ENCODE assay signal across 8 mouse cellular contexts in genomic region chr9:65267742-65268515, GRCm38 (mm10). TPM values are rescaled to one million over a fixed set of nuclear protein-coding genes. Genes with fewer than 3 reads are reported as not detected.
A peak's percentile ranks its signal among the peaks of the same experiment; 100 is the strongest.
DNase-seq lines count a peak whose midpoint lies in the region; ATAC-seq lines count a peak whose summit lies in the region.

No protein-coding gene starts in this region.

- H3K4me3 ChIP-seq in forebrain, embryonic 13.5 days = no peak overlapping the region
- H3K4me3 ChIP-seq in kidney, embryonic 14.5 days (ENCODE audit: low read length) = no peak overlapping the region
- H3K4me3 ChIP-seq in limb, embryonic 12.5 days (replicated peaks) = no peak overlapping the region
- no peak overlapping the region for H3K4me3 ChIP-seq in stomach, embryonic 16.5 days (replicated peaks; ENCODE audit: low read length)

- H3K4me2 ChIP-seq in forebrain, embryonic 13.5 days = peak overlapping the region; percentile 36
- H3K4me2 ChIP-seq in kidney, embryonic 14.5 days (replicated peaks; ENCODE audit: low read depth, low read length) = no peak overlapping the region
- H3K4me2 ChIP-seq in limb, embryonic 12.5 days = no peak overlapping the region
- H3K4me2 ChIP-seq in stomach, embryonic 16.5 days (ENCODE audit: low read depth, low read length) = no peak overlapping the region

- H3K9ac ChIP-seq in forebrain, embryonic 13.5 days = peak overlapping the region; percentile 1; the same call in 1 of the 2 replicates
- H3K9ac ChIP-seq in kidney, embryonic 14.5 days (ENCODE audit: low read depth, low read length) = no peak overlapping the region
- no peak overlapping the region for H3K9ac ChIP-seq in limb, embryonic 12.5 days (replicated peaks)
- peak overlapping the region; percentile 9; the same call in 1 of the 2 replicates for H3K9ac ChIP-seq in stomach, embryonic 16.5 days (ENCODE audit: low read length)

- peak; percentile 98 for ATAC-seq in forebrain, embryonic 13.5 days
- peak; percentile 75; the same call in 1 of the 2 replicates for ATAC-seq in kidney, embryonic 14.5 days (ENCODE audit: low FRiP score, low TSS enrichment)
- ATAC-seq in limb, embryonic 12.5 days (ENCODE audit: insufficient number of reproducible peaks, insufficient read depth, low FRiP score, low TSS enrichment, low read depth) = no peak
- peak; percentile 72; the same call in 1 of the 2 replicates for ATAC-seq in stomach, embryonic 16.5 days (ENCODE audit: insufficient read depth, low FRiP score)

- H3K9me3 ChIP-seq in forebrain, embryonic 13.5 days (replicated peaks) = no peaks in the 10 kb centered on the region
- no peaks in the 10 kb centered on the region for H3K9me3 ChIP-seq in kidney, embryonic 14.5 days (ENCODE audit: control insufficient read depth, low read length)
- H3K9me3 ChIP-seq in limb, embryonic 12.5 days = no peaks in the 10 kb centered on the region
- H3K9me3 ChIP-seq in stomach, embryonic 16.5 days (replicated peaks; ENCODE audit: control insufficient read depth, low read length) = no peaks in the 10 kb centered on the region

- H3K36me3 ChIP-seq in forebrain, embryonic 13.5 days (ENCODE audit: poor library complexity, severe bottlenecking) = no peaks in the 10 kb centered on the region
- H3K36me3 ChIP-seq in kidney, embryonic 14.5 days (ENCODE audit: control insufficient read depth, insufficient read depth, low read length) = no peaks in the 10 kb centered on the region
- H3K36me3 ChIP-seq in limb, embryonic 12.5 days = no peaks in the 10 kb centered on the region
- H3K36me3 ChIP-seq in stomach, embryonic 16.5 days (ENCODE audit: control insufficient read depth, insufficient read depth, low read length) = no peaks in the 10 kb centered on the region

- DNase-seq in cerebellum, adult 11-12 months = peak; percentile 38
- no peak for DNase-seq in cerebellum, adult 11 months
- DNase-seq in gastrocnemius, postnatal 4 days (ENCODE audit: low spot score in 2 of 2) = no peak
- DNase-seq in gastrocnemius, adult 8-10 months (ENCODE audit: low spot score in 2 of 2) = no peak

- WGBS in forebrain, embryonic 13.5 days = 7% methylated on average over 7 of the region's 7 CpGs
- 40% methylated on average over 7 of the region's 7 CpGs for WGBS in kidney, embryonic 14.5 days
- 38% methylated on average over 7 of the region's 7 CpGs for WGBS in limb, embryonic 12.5 days
- WGBS in stomach, embryonic 16.5 days = 40% methylated on average over 7 of the region's 7 CpGs

- no peaks in the 10 kb centered on the region for H3K27me3 ChIP-seq in forebrain, embryonic 13.5 days
- H3K27me3 ChIP-seq in kidney, embryonic 14.5 days (ENCODE audit: control insufficient read depth, insufficient read depth, low read length) = no peaks in the 10 kb centered on the region
- no peaks in the 10 kb centered on the region for H3K27me3 ChIP-seq in limb, embryonic 12.5 days
- no peaks in the 10 kb centered on the region; the same call in 1 of the 2 replicates for H3K27me3 ChIP-seq in stomach, embryonic 16.5 days (ENCODE audit: control insufficient read depth, insufficient read depth, low read length)

- peak overlapping the region; percentile 92 for H3K27ac ChIP-seq in forebrain, embryonic 13.5 days
- no peak overlapping the region for H3K27ac ChIP-seq in kidney, embryonic 14.5 days (ENCODE audit: low read depth, low read length)
- H3K27ac ChIP-seq in limb, embryonic 12.5 days = peak overlapping the region; percentile 66
- no peak overlapping the region; the same call in 1 of the 2 replicates for H3K27ac ChIP-seq in stomach, embryonic 16.5 days (ENCODE audit: low read length)

- H3K4me1 ChIP-seq in forebrain, embryonic 13.5 days = peaks cover 42% of the 10 kb centered on the region
- H3K4me1 ChIP-seq in kidney, embryonic 14.5 days (ENCODE audit: control insufficient read depth, insufficient read depth, low read length) = peaks cover 10% of the 10 kb centered on the region
- H3K4me1 ChIP-seq in limb, embryonic 12.5 days (replicated peaks) = peaks cover 15% of the 10 kb centered on the region
- peaks cover 15% of the 10 kb centered on the region for H3K4me1 ChIP-seq in stomach, embryonic 16.5 days (ENCODE audit: control insufficient read depth, insufficient read depth, low read length)

RNA-seq across cellular contexts. Expression of gene Cilp, which starts 2.9 kb away (rescaled TPM):
- polyA plus RNA-seq in forebrain, embryonic 13.5 days (2015; fragmentation: Nextera tagmentation; extraction: Ambion mirVana) = 0.28 and 0.64 TPM in 2 replicates
- polyA plus RNA-seq in kidney, embryonic 14.5 days (2014; fragmentation: Nextera tagmentation; extraction: Ambion mirVana) = 0.40 and 0.64 TPM in 2 replicates
- polyA plus RNA-seq in limb, embryonic 12.5 days (2016; fragmentation: Nextera tagmentation; extraction: Ambion mirVana) = 0.54 and 0.63 TPM in 2 replicates
- polyA plus RNA-seq in stomach, embryonic 16.5 days (2015; fragmentation: Nextera tagmentation; extraction: Ambion mirVana) = 0.81 and 0.90 TPM in 2 replicates
- total RNA-seq in gastrocnemius, postnatal 4 days (2021) = 10 to 100 TPM; 56.9 to 59.0 TPM
- total RNA-seq in gastrocnemius, adult 8-10 months (2022) = 10 to 100 TPM in 2 of 4 experiments, 1 to 10 TPM in 2; 3.3 to 14.7 (median 9.6) TPM

RNA-seq across cellular contexts. Expression of gene Clpx, which starts 26.1 kb away (rescaled TPM):
- 44.4 and 44.5 TPM in 2 replicates for polyA plus RNA-seq in forebrain, embryonic 13.5 days (2015; fragmentation: Nextera tagmentation; extraction: Ambion mirVana)
- 38.9 and 51.1 TPM in 2 replicates for polyA plus RNA-seq in kidney, embryonic 14.5 days (2014; fragmentation: Nextera tagmentation; extraction: Ambion mirVana)
- 60.0 and 60.8 TPM in 2 replicates for polyA plus RNA-seq in limb, embryonic 12.5 days (2016; fragmentation: Nextera tagmentation; extraction: Ambion mirVana)
- 53.9 and 54.8 TPM in 2 replicates for polyA plus RNA-seq in stomach, embryonic 16.5 days (2015; fragmentation: Nextera tagmentation; extraction: Ambion mirVana)
- total RNA-seq in gastrocnemius, postnatal 4 days (2021) = 10 to 100 TPM; 53.5 to 59.6 TPM
- 10 to 100 TPM; 55.4 to 65.0 (median 56.9) TPM for total RNA-seq in gastrocnemius, adult 8-10 months (2022)

Comparison
In these comparisons a context has a peak if more than half of its experiments do, and no peak if none do; other contexts are left out.
1. H3K27ac ChIP-seq: peak in forebrain, embryonic 13.5 days (single experiment) and limb, embryonic 12.5 days (single experiment); none in kidney, embryonic 14.5 days (single experiment) and stomach, embryonic 16.5 days (single experiment).
2. H3K9ac ChIP-seq: peak in forebrain, embryonic 13.5 days (single experiment) and stomach, embryonic 16.5 days (single experiment); none in kidney, embryonic 14.5 days (single experiment) and limb, embryonic 12.5 days (single experiment).